Mouse (Mus musculus) lung, postnatal 0 days (tissue): ENCODE results near the gene Krt222. TPM values are rescaled to one million over a fixed set of nuclear protein-coding genes. Genes with fewer than 3 reads are reported as not detected.

Experiments
- ATAC-seq: fragments of 200-750 bp; cut with Nextera tagmentation; 2 replicates; pipeline ENCODE4 v1.8.0; 2017; ENCODE audit warnings: moderate library complexity
- DNase-seq: peaks from one replicate; pipeline ENCODE4 v3.0.0-alpha.2; 2016; ENCODE audit warnings: low spot score
- H3K27ac ChIP-seq: fragments of 300-500 bp; sonication (generic); 2 replicates; pipeline ENCODE4 v1.5.1; 2014; ENCODE audit warnings: antibody characterized with exemption, mild to moderate bottlenecking, low read length, mixed read lengths
- H3K27me3 ChIP-seq: fragments of 300-500 bp; sonication (generic); replicated peaks from 2 replicates; pipeline ENCODE4 v1.6.1; 2014; ENCODE audit warnings: low read length, mixed read lengths; ENCODE audit not compliant: insufficient read depth
- H3K36me3 ChIP-seq: fragments of 300-500 bp; sonication (generic); 2 replicates; pipeline ENCODE4 v1.6.1; 2014; ENCODE audit warnings: low read length, mixed read lengths; ENCODE audit not compliant: insufficient read depth
- H3K4me1 ChIP-seq: fragments of 300-500 bp; sonication (generic); 2 replicates; pipeline ENCODE4 v1.6.1; 2014; ENCODE audit warnings: antibody characterized with exemption, low read depth, low read length, mixed read lengths; ENCODE audit not compliant: insufficient read depth
- H3K4me2 ChIP-seq: fragments of 300-500 bp; sonication (generic); replicated peaks from 2 replicates; pipeline ENCODE4 v1.6.1; 2014; ENCODE audit warnings: low read depth, mild to moderate bottlenecking, low read length, moderate library complexity, mixed read lengths
- H3K4me3 ChIP-seq: fragments of 300-500 bp; sonication (generic); 2 replicates; pipeline ENCODE4 v1.5.1; 2014; ENCODE audit warnings: low read depth, low read length
- H3K9ac ChIP-seq: fragments of 300-500 bp; sonication (generic); replicated peaks from 2 replicates; pipeline ENCODE4 v1.6.1; 2014; ENCODE audit warnings: low read depth, mild to moderate bottlenecking
- H3K9me3 ChIP-seq: fragments of 300-500 bp; sonication (generic); 2 replicates; pipeline ENCODE4 v1.6.1; 2016; ENCODE audit warnings: low read length, mixed read lengths
- CTCF ChIP-seq: IDR thresholded peaks from 2 replicates; pipeline ENCODE4 v1.5.1; 2016; ENCODE audit warnings: antibody characterized with exemption, mild to moderate bottlenecking
- EP300 ChIP-seq: IDR thresholded peaks from 2 replicates; pipeline ENCODE4 v1.6.1; 2016; ENCODE audit warnings: antibody characterized with exemption, mild to moderate bottlenecking, control low read depth
- WGBS: fragments of 180-500 bp; shearing (Covaris S2); extraction: QIAGEN DNeasy Blood & Tissue Kit; methylation state at CpG from one replicate; pipeline ENCODE4 v1.1.7; 2014; 5-methylcytosine and 5-hydroxymethylcytosine counted together
- polyA plus RNA-seq: library from polyadenylated mRNA; unstranded; fragments of >200 nt; fragmentation: Nextera tagmentation; extraction: Ambion mirVana; gene quantifications from 2 replicates; pipeline ENCODE4 v1.2.1, GENCODE M21; 2015

The Krt222 gene
- polyA plus RNA-seq, 1 experiment from 2014 or later, result 0.44 TPM

DNA sequence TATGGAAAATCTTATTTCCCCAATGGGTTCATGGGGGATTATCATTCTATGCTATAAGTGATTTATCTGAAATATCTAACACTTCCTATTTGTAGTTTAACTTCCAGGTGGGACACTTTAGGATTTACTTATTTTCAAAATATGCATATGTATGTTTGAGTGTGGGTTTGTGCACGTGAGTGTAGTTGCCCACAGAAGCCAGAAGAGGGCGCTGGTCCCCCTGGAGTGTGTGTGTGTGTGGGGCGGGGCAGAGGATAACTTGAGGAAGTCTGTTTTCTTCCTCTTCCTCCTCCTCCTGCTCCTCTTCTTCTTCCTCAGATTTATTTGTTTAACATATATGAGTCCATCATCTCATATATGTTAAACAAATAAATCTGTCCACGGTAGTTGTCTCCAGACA is 12.3 kb upstream of the Krt222 start:
- Histone ChIP-seq H3K4me2 (no peak overlapping the region), H3K36me3 (no peaks in the 10 kb centered on the region), H3K4me1 (no peaks in the 10 kb centered on the region), H3K9me3 (no peaks in the 10 kb centered on the region), H3K27ac (no peak overlapping the region), H3K4me3 (no peak overlapping the region), H3K9ac (no peak overlapping the region), H3K27me3 (no peaks in the 10 kb centered on the region)
- DNase-seq, result no peak
- TF ChIP-seq EP300 (no peak), CTCF (no peak; the same call in 1 of the 2 replicates)
- WGBS, result 70% methylated on average over 4 of the region's 4 CpGs
- no peak for ATAC-seq

DNA sequence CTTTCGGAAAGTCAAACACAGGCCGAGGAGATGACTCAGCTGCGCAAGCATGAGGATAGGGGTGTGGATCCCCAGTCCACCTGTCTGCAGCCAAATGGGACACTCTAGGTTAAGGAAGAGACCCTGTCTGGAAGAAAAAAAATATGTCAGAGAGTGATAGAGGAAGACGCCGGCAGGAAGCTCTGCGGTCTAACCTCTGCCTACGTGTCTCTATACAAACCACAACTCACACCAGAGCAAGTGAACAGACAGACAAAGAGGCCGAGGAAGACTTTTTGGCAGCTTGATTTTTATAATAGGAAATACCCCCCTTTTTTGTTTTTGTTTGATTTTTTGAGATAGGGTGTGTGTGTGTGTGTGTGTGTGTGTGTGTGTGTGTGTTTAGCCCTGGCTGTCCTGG is 11.4 kb upstream of the Krt222 start:
- no peaks in the 10 kb centered on the region for H3K9me3 ChIP-seq
- H3K4me2 ChIP-seq, result no peak overlapping the region
- WGBS, result 88% methylated on average over 8 of the region's 8 CpGs
- DNase-seq (no peak), ATAC-seq (no peak)
- H3K9ac ChIP-seq, result no peak overlapping the region
- no peak overlapping the region for H3K27ac ChIP-seq
- H3K4me3 ChIP-seq, result no peak overlapping the region
- H3K36me3 ChIP-seq, result no peaks in the 10 kb centered on the region
- no peaks in the 10 kb centered on the region for H3K4me1 ChIP-seq
- no peak for TF ChIP-seq EP300
- TF ChIP-seq CTCF, result no peak
- H3K27me3 ChIP-seq, result no peaks in the 10 kb centered on the region

DNA sequence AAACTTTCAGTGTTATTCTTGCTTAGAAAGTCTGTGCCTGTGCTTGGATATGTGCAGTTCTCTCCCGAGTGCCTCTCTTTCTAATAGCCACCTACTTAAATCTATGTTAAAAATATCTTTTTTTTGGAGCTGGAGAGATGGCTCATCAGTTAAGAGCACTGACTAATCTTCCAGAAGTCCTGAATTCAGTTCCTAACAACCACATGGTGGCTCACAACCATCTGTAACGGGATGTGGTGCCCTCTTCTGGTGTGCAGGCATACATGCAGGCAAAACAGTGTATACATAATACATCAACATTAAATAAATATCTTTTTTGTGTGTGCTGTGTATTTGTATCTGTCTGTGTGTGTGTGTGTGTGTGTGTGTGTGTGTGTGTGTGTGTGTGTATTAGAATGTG is 10.0 kb upstream of the Krt222 start:
- DNase-seq, result no peak
- TF ChIP-seq CTCF, result peak; percentile 15; the same call in 1 of the 2 replicates
- no peak for TF ChIP-seq EP300
- H3K9me3 ChIP-seq, result no peaks in the 10 kb centered on the region
- H3K36me3 ChIP-seq, result no peaks in the 10 kb centered on the region
- no peak for ATAC-seq
- H3K27ac ChIP-seq, result no peak overlapping the region
- H3K27me3 ChIP-seq, result no peaks in the 10 kb centered on the region
- no peaks in the 10 kb centered on the region for H3K4me1 ChIP-seq
- H3K9ac ChIP-seq, result no peak overlapping the region
- H3K4me2 ChIP-seq, result no peak overlapping the region
- WGBS, result 51% methylated on average over 2 of the region's 2 CpGs
- H3K4me3 ChIP-seq, result no peak overlapping the region

DNA sequence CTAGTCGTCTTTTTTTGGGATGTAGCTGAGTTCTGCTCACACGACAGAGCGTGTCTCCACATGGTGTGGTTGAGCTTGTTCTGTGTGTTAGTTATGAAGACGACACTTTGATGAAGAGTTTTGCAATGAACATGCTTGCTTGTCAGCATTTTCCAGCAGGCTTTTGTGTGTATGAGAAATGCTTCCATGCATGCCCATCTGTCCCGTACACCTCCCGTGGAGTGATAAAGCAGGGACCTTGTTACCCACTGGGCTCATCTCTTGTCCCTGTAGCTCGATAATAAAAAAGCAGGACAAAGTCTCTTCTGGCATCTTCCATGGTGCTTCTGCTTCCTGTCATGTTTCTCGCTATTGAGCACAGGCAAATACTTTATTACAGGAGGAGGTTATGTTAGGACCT is 8.8 kb upstream of the Krt222 start:
- no peaks in the 10 kb centered on the region for H3K27me3 ChIP-seq
- TF ChIP-seq EP300 (no peak), CTCF (no peak)
- WGBS, result 66% methylated on average over 8 of the region's 8 CpGs
- no peak overlapping the region for H3K4me3 ChIP-seq
- no peaks in the 10 kb centered on the region for H3K9me3 ChIP-seq
- no peak overlapping the region for H3K27ac ChIP-seq
- H3K36me3 ChIP-seq, result no peaks in the 10 kb centered on the region
- no peaks in the 10 kb centered on the region for H3K4me1 ChIP-seq
- DNase-seq, result no peak
- H3K9ac ChIP-seq, result no peak overlapping the region
- no peak overlapping the region for H3K4me2 ChIP-seq
- no peak for ATAC-seq

DNA sequence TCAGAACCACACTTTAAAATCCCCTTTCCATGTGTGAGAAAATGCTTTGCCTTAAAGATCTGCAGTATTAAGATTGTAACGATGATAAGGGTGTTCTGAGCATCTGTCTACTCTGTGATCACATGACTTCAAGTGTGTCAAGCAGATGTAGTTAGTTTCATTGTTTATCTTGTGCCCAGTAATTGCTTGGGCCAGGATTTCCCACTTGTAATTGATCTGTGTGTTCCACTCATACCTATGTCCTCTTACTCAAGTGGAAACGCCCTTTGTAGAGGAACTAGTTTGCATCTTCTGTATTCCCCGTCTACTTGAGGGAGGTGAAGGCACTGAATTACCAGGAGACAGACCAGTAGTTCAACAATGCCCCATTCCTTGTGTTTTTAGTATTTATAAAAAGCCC is 6.8 kb upstream of the Krt222 start:
- H3K27ac ChIP-seq, result no peak overlapping the region
- no peak for DNase-seq
- H3K27me3 ChIP-seq, result no peaks in the 10 kb centered on the region
- H3K9ac ChIP-seq, result no peak overlapping the region
- no peak overlapping the region for H3K4me2 ChIP-seq
- 23% methylated on average over 3 of the region's 3 CpGs for WGBS
- no peaks in the 10 kb centered on the region for H3K9me3 ChIP-seq
- no peak overlapping the region for H3K4me3 ChIP-seq
- TF ChIP-seq CTCF (no peak), EP300 (no peak)
- no peak for ATAC-seq
- H3K36me3 ChIP-seq, result no peaks in the 10 kb centered on the region
- H3K4me1 ChIP-seq, result no peaks in the 10 kb centered on the region

DNA sequence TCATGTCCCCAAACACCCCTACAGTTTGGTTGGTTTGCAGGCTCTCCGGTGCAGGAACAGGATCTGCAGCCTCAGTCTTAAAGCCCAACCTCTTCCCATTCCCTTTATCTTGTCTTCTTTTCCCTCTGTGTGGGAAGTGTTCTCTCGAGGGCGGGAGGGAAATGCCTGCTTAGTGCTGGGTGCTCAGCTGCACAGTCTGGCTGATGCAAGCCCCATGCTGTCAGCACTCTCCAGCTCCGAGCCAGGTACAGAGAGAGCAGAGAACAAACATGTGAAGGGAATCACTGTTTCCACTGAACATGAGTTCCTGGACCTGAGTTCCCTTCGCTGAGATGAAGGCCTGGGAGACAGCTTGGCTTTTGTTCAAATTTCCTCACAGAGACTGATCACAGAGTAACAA is 6.4 kb upstream of the Krt222 start:
- H3K9me3 ChIP-seq, result no peaks in the 10 kb centered on the region
- no peaks in the 10 kb centered on the region for H3K4me1 ChIP-seq
- H3K36me3 ChIP-seq, result no peaks in the 10 kb centered on the region
- ATAC-seq, result no peak
- DNase-seq, result no peak
- no peak overlapping the region for H3K27ac ChIP-seq
- TF ChIP-seq EP300 (no peak), CTCF (no peak)
- H3K4me2 ChIP-seq, result no peak overlapping the region
- no peak overlapping the region for H3K9ac ChIP-seq
- H3K27me3 ChIP-seq, result no peaks in the 10 kb centered on the region
- no peak overlapping the region for H3K4me3 ChIP-seq
- WGBS, result 29% methylated on average over 5 of the region's 5 CpGs

DNA sequence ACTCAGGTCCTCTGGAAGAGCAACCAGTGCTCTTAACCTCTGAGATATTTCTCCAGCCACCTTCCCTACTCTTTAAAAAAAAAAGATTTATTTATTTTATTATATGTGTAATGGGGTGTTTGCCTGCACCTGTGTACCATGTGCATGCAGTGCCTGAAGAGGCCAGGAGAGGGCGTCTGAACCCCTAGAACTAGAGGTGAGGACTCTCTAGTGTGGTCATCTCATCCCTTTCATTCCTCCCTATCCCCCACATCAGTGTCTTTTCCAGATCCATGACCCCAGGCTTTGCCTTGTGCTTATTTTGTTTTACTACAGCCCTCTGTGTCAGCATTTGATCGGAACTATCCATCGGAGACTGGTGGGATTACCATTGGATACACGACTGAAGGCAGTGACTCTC is 5.2 kb upstream of the Krt222 start:
- no peak for ATAC-seq
- Histone ChIP-seq H3K4me3 (no peak overlapping the region), H3K27me3 (no peaks in the 10 kb centered on the region), H3K27ac (no peak overlapping the region), H3K36me3 (no peaks in the 10 kb centered on the region), H3K9ac (no peak overlapping the region), H3K4me1 (no peaks in the 10 kb centered on the region), H3K4me2 (no peak overlapping the region), H3K9me3 (no peaks in the 10 kb centered on the region)
- 57% methylated on average over 4 of the region's 4 CpGs for WGBS
- DNase-seq, result no peak
- TF ChIP-seq CTCF (peak; percentile 60), EP300 (no peak)
